Mouse (Mus musculus) cerebellum, postnatal 10 days (tissue): ENCODE measurements at regions not wholly inside any gene's neighbourhood (a gene's known extent, or its start where the extent isn't known, plus 50 kb on each side); places are given as distances from the start of the nearest gene placed in this dataset.

Experiments used
- DNase-seq, 2 experiments: peaks; one replicate each; pipeline ENCODE4 v3.0.0; 2021; ENCODE audit warnings: mixed read lengths in 2 of 2

GRCm38 (mm10) chr14:112142668-112143067, 467.8 kb downstream of the Slitrk5 start:
- no peak for DNase-seq

- DNase-seq: peak; percentile 56 to 62
Observed at GRCm38 (mm10) chr14:112153950-112154349, 479.1 kb downstream of the Slitrk5 start.
